Mouse (Mus musculus) testis, postnatal 14 days (tissue): ENCODE results near the gene Itgb6.

Experiments used
- DNase-seq: peaks from one replicate; pipeline ENCODE4 v3.0.0; 2021; ENCODE audit warnings: low spot score

Itgb6 gene

DNA sequence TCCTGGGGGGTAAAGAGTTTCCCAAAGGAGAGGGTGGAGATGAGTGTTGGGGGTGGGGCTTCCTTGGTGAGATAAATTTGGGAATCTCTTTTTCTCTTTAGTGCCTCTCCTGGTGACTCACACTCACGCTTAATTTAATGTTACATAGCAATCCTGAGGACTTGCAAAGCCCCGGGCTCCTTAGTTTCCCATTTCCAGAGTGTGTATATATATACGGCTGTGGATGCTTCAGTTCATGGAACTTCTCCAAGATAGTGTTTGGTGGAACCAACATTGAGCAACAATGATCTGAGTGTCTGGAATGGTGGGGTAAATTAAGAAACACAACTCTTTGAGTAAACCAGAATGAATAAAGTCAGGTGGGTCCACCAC lies 108.6 kb downstream of the Itgb6 start:
- no peak for DNase-seq

DNA sequence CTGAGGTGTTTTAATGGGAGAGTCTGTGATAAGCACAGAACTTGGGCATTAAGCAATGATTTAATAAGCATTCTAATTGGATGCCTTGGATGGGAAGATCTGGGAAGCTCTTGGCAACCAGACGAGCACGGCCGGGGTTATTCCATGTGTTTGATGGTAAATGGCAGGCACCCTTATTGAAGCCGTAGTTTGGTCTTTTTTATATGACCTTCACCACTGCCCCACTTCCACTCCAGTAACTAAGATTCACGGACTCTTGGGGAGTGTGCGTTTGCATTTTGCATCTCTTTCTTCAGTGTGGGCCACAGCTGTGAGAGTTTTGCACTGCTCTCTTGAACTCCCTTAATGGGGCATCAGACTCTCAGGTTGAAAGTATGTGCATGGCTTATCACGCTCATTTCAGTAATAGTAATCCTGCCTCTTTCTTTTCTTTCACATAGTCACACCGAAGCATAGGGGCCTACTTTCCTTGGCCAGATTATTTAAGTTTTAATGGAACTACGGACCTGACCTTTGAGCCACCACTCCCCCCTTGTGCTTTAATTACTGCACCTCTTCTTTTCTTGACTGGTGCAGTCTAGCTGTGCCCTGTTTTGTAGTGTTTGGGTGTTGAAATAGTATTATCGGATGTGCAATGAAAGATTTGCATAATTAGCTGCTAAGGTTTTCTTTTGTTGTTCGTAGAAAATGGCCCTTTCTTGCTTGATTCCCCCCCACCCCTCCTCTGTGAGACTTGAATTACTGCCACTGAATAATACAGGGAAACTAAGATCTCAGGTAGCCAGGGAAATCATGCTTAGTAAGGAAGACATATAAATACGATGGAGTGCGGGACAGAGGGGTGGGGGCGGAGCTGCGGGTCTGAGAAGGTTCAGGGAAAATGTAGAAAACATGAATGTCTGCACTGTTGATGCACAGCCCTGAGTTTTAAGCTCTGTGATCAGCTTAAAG lies 109.3 kb downstream of the Itgb6 start:
- DNase-seq = no peak

DNA sequence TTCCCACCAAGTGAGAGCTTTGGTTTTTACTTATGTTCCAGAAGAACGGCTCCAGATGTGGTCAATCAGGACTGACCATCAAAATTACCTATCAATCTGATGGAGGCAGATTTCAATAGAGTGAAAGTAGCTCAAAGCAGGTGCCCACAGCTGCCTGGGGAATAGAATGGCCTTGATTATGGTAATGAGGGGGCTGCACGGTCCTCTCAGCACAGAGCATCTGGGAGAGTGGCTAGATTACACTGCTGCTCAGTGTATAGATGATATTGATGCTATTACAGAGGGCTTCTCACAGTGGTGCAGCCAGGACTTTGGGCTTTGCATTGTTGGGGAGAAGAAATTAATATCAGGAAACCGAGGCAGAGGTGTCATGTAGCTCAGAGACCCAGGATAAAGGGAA lies 110.8 kb downstream of the Itgb6 start:
- no peak for DNase-seq

DNA sequence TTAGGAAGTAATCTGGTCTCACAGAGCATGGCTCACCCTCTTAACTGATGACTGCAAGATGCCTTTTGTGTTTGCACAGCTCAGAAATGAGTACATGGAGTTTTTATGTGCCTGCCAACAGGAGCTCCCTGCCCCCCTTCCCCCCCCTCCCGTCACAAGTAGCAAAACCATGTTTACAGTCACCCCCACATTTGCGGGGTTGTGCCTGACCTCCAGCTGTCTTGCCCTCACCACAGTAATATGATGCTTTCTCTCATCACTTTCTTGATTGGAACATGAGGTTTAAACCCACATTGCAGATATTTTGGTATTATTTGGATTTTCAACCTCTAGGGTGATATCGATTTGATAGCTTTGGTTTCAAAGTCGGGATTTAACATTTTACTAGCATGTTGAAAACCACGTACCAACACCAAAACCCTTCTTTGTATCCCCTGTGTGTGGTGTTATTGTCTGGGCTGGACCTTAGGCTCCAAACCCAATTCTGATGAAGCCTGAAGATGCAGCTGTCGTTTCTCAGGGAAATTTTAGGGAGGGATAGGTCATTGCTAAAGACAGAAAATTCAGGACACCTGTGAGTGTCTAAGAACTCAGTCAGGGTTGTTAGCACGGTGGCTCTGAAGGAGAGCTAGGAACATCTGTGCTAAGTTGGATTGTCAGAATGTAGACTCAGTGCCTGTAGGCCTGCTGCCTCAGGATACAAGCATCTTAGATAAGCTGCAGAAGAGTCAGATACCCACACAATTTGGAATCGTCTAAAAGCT lies 112.8 kb downstream of the Itgb6 start:
- no peak for DNase-seq

DNA sequence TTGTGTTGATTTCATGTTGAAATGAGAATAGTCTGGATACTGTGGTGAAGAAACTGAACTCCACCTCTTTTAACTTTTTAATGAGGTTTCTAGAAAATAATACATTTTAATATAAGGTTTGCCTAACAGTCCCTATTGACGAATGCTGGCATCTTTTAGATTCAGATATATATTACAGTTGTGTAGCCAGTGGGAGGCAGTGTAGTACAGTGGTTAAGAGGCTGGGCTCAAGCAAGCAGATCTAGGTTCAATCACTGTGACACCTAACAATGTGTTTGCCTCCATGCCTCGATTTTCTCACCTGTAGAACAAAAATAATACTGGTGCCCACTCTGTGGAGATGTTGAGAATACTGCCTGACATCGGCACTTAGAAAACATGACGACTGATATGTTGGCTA lies 114.5 kb downstream of the Itgb6 start:
- DNase-seq = no peak

DNA sequence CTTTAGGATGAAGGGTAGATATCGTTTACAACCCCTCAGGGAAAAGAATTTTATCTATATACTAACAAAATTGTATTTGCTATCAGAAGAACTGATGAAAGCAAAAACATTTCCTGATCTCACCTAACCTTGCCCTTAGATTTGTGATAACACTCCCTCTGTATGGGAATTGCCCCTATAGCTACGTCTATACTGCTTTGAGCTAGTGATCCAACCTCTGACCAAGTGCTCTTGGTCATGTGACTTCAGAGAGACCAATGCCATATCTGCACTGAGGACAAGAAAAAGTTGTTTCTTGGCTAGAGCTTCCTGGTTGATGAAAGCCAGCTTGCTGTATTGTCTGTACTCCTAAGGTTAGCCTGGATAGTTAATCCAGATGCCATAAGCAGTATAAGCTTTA lies 121.1 kb downstream of the Itgb6 start:
- no peak for DNase-seq

DNA sequence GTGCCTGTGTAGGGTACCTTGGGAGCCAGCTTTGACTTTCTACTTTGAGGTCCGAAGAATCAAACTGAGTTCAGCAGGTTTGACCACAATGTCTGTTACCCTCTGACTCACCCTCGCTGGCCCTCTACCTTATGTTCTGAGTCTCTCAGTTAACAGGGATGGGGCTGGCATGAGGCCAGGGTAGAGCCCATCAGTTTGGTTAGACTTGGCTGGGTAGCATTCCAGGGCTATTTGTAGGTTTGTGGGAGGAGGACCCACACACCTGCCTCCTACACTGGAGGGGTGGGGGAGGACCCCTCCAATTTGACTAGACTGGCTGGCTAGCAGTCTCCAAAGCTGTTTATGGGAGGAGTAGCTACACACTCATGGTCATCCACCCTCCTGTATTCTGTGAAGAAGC lies 121.6 kb downstream of the Itgb6 start:
- no peak for DNase-seq

DNA sequence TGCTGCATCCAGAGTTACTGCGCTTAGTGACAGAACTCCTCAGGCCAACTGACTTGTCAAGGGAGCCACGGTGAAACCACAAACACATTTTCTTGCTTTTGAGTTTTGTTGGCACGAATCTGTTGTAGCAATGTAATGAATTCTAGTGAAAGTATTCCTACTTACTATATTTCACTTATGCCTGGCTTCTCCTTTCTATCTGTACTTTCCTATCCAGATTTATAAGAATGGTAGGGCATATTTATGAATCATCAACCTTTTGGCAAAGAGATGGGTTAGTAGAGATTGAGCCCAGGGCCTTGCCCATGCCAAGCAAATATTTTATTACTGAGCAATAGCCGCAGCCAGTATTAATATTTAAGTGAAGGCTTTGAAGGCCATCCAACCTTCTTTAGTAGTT lies 139.0 kb downstream of the Itgb6 start:
- no peak for DNase-seq

DNA sequence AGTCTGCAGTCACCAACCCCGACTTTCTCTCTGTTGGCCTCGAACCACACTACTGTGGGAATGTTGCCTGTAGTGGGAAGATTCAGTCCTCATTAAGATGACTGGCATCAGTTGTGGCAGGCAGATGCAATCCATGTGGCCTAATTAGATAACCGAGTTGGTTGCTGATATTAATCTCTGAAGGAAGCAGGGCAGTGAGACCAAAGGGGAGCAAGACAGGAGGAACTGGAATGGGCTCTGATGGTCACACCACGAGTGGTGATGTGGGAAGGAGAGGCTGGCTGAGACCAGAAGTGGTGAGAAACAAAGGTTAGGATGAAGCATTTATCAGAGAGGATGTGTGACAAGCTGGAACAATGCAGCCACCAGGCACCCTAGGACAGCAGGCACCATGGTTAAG lies 167.9 kb downstream of the Itgb6 start:
- no peak for DNase-seq

DNA sequence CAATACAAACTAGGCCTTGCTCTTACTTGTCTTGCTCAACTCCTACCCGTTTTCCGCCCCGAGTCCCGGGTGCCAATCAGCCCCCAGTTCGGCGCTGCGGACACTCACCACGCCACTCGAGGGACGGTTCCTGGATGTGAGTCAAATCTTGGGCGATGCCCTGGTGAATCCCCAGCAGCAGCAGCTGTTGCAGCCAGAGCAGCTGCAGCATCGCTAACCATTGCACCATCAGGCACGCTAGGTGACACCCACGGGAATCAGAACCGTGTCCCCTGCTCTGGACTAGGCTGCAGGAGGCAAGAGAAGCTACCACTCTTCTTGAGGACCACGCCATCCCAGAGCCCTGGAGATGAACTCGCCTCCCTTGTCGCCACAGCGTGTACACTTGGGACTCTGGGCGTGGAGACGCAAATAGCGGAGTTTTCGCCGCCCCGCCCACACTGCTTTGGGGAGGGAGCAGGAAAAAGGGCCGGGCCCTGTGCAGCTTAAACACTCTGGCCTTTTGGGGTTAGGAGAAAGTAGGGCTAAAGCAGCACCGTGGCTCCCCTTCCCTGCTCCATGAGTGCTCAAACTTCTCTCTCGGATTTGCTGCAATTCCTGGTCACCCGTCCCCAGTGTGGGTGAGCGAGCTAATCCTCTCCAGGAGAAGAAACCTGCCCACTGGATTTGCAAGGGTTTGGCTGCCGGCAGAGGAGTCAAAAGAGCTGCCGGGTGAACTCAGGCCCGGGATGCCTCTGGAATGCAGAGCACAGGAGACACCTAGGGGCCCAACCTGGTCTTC lies 169.4 kb downstream of the Itgb6 start, which contains the start of gene Pla2r1:
TSS of gene Pla2r1 (minus strand) at position 407 of the 781 bp plus-strand sequence.
- DNase-seq = peak; percentile 25

DNA sequence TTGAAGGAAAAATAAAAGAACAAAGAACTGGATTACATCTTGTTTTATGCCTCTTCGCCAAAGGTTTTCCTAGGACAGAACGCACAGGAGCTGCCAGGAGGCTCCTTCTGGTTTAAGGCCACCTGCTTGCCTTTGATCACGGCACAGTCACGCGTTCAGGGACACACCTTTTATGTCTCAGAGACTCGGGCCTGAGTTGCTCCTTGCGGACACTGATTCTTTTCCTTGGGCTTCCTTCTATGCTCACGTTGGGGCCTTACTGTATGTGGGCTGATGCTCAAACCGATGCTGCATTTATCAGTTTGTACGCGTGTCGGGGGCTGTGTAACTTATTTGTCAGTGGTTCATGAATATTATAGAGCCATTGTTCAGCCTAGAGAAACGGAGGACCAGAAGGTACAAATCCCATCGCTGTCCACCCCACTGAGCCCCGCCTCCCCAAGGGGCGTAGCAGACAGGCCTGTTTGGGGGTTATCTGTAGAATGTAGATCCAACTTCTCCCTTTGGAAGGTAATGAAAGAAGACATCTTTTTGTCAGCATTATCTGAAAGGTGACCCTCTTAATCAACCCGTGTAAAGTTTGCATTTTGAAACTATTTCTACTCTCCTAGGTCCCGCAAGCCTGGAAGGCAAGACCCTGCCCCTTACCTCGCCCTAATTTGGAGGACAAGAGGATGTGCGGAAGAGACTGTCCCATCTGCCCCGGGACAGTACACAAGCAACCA lies 170.1 kb downstream of the Itgb6 start:
- DNase-seq = no peak

DNA sequence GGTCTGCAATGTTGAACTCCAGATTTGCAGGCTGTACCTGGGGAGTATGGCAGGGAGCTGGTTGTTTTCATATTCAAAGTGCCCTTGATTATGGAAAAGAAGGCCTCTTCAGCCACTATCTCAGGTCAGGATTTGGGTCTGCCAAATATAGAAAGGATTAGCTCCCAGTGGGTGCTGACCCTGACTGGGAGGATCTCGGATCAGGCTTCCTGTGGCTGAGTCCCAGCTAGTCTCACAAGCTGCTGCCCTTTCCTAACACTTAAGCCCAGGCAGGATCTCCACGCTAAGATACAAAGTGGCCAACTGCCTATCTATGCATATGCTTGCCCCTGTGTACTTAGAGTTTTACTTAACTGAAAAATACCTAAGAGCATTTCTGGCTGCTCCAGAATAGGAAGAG lies 170.8 kb downstream of the Itgb6 start:
- DNase-seq = peak; percentile 24

DNA sequence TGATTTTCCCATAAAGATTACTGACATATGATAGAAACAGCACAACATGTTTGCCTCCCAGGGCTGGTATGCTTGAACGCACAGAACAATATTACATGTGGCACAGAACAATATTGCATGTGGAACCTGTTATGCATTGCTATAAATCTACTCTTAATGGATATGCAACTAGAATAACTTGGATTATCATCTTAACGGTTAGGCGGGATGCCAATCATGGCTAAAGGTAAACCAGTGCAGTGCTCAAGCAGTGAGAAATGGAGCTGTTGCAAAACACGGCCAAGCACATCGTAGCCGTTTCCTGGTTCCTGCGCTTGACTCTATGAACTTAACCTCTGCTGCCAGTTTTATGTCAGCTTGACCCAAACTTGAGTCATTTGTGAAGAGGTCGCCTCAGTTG lies 171.9 kb downstream of the Itgb6 start:
- no peak for DNase-seq

DNA sequence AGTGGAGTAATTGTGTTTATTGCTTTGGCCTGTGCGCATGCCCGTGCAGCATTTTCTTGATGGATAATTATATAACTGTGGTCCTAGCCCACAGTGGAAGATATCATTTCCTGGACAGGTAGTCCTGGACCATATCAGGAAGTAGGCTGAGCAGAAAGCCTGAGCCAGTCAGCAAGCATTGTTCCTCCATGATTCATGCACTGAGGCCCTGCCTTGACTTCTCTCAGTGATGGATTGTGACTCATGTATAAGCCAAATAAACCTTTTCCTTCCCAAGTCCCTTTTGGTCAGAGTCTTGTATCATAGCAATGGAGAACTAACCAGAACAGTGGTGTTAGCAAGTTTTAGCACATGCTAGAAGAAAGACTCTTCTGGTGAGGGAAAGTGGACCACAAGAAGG lies 172.6 kb downstream of the Itgb6 start:
- no peak for DNase-seq
